Mouse (Mus musculus) CH12.LX (cell line): ENCODE results near the gene Ssh3.

Experiments used
- BHLHE40 ChIP-seq: IDR thresholded peaks from 2 replicates; pipeline ENCODE4 v1.6.1; 2011; ENCODE audit warnings: mild to moderate bottlenecking, low read depth, low read length, improper control_type of control experiment
- CTCF ChIP-seq, 2 experiments: IDR thresholded peaks in 1 of 2; conservative IDR thresholded peaks in 1 of 2; 2 replicates each; pipeline ENCODE4 v1.5.1; 2011 to 2012; ENCODE audit warnings: low read depth in 2 of 2, low read length in 2 of 2, improper control_type of control experiment in 1 of 2, inconsistent platforms in 1 of 2, mild to moderate bottlenecking in 1 of 2, moderate library complexity in 1 of 2
- E2F4 ChIP-seq: IDR thresholded peaks from 2 replicates; pipeline ENCODE4 v1.6.1; 2011; ENCODE audit warnings: low read depth, low read length, improper control_type of control experiment; ENCODE audit not compliant: insufficient replicate concordance
- EP300 ChIP-seq: IDR thresholded peaks from 2 replicates; pipeline ENCODE4 v1.6.1; 2011; ENCODE audit warnings: low read length, improper control_type of control experiment
- ETS1 ChIP-seq: conservative IDR thresholded peaks from 2 replicates; pipeline ENCODE4 v1.6.1; 2012; ENCODE audit warnings: low read depth, mild to moderate bottlenecking, inconsistent platforms, low read length, improper control_type of control experiment, moderate library complexity
- GABPA ChIP-seq: IDR thresholded peaks from 2 replicates; pipeline ENCODE4 v1.6.1; 2012; ENCODE audit warnings: low read depth, low read length, improper control_type of control experiment, inconsistent platforms; ENCODE audit not compliant: insufficient replicate concordance
- KAT2A ChIP-seq: IDR thresholded peaks from 2 replicates; pipeline ENCODE4 v1.6.1; 2012; ENCODE audit warnings: low read length, improper control_type of control experiment, inconsistent platforms; ENCODE audit not compliant: insufficient replicate concordance
- POLR2A ChIP-seq: IDR thresholded peaks from 2 replicates; pipeline ENCODE4 v1.6.1; 2011; ENCODE audit warnings: low read depth, mild to moderate bottlenecking, improper control_type of control experiment, low read length
- POLR2AphosphoS2 ChIP-seq: IDR thresholded peaks from 2 replicates; pipeline ENCODE4 v1.6.1; 2011; ENCODE audit warnings: low read depth, low read length, improper control_type of control experiment
- TCF12 ChIP-seq: IDR thresholded peaks from 2 replicates; pipeline ENCODE4 v1.6.1; 2014; ENCODE audit warnings: low read depth, mild to moderate bottlenecking, inconsistent platforms, low read length, improper control_type of control experiment
- ZC3H11A ChIP-seq: IDR thresholded peaks from 2 replicates; pipeline ENCODE4 v1.6.1; 2012; ENCODE audit warnings: low read depth, mild to moderate bottlenecking, inconsistent platforms, low read length, improper control_type of control experiment
- ZKSCAN1 ChIP-seq: IDR thresholded peaks from 2 replicates; pipeline ENCODE4 v1.6.1; 2012; ENCODE audit warnings: low read depth, inconsistent platforms, low read length, improper control_type of control experiment, borderline replicate concordance

DNA sequence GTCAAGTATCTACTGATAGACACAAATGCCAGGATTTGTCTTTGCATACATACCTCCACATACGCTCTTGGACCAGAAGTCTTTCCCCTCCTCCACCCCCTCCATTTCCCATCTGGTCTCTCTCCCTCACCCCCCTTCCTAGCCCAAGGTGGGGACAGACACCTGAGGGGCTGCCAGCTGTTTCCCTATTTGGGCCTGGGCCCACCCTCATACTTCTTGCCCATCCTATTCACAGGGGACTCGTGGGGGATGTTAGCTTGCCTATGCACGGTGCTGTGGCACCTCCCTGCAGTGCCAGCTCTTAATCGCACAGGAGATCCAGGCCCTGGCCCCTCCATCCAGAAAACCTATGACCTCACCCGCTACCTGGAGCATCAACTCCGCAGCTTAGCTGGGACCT, 49.0 kb downstream of the Ssh3 start:
- no peak for TF ChIP-seq ZC3H11A
- TF ChIP-seq TCF12: no peak
- TF ChIP-seq ZKSCAN1: no peak
- no peak for TF ChIP-seq POLR2A
- TF ChIP-seq POLR2AphosphoS2: no peak
- no peak for TF ChIP-seq CTCF (conservative IDR thresholded peaks at IDR 0.05 in 1 of 2, IDR thresholded peaks at IDR 0.05 in 1 of 2; ENCODE audit: low read depth in 2 of 2, low read length in 2 of 2)
- TF ChIP-seq BHLHE40: no peak
- no peak for TF ChIP-seq E2F4
- no peak for TF ChIP-seq GABPA
- TF ChIP-seq KAT2A: no peak
- TF ChIP-seq ETS1: no peak
- no peak for TF ChIP-seq EP300
